Mouse (Mus musculus) kidney, adult 11 months (tissue): Measurements from ENCODE around the gene Scai.
"Not testable (repeated sequence)": the region's sequence is repeated elsewhere in the genome, so short reads cannot be mapped to it uniquely, and the experiment has no call there.

Experiments used
- DNase-seq: peaks from one replicate; pipeline ENCODE4 v3.0.0; 2022

Gene Scai

DNA sequence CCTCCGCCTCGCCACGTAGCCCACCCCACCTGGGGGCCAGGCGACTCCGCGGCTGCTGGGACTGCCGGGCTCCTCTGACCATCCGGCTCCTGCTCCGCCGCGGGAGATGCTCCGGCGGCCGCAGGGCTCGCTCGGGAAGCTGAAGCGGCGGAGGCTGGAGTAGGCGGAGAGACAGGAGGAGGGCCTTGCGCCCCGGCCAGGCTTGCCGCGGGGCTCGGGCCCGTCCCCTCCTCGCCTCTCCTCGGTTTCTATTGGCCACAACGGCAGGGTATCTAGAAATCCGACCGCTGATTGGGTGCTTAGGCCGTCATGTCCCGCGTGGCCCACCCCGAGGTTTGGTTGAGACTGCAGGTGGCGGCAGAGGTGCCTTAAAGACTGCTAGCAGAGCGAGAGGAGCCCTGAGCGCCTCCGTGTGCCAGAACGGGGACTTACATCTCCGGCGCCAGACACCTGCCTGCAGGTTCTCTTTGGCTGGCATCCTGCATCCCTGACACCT is at the start of gene Scai:
TSS of gene Scai (minus strand) at position 174 of the 496 bp plus-strand sequence.
- DNase-seq: peak; percentile 99

DNA sequence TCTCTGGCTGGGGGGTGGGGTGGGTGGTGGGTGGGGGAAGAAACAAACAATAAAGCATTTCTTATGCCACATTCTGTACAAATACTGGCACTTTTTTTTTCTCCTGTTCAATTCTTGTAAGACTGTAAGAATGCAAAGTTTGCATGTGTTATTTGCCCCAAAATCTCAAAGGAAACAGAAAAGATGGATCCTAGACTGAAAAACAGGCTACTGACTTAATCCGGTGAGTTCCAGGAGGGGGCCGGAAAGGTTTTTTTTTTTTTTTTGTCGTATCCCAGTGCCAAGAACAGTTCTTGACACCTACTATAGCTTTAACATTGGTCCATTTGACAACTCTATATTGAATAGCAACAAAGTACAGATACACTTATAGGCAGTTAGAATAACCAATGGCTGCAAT is 36.2 kb upstream of the Scai start:
- no peak for DNase-seq

DNA sequence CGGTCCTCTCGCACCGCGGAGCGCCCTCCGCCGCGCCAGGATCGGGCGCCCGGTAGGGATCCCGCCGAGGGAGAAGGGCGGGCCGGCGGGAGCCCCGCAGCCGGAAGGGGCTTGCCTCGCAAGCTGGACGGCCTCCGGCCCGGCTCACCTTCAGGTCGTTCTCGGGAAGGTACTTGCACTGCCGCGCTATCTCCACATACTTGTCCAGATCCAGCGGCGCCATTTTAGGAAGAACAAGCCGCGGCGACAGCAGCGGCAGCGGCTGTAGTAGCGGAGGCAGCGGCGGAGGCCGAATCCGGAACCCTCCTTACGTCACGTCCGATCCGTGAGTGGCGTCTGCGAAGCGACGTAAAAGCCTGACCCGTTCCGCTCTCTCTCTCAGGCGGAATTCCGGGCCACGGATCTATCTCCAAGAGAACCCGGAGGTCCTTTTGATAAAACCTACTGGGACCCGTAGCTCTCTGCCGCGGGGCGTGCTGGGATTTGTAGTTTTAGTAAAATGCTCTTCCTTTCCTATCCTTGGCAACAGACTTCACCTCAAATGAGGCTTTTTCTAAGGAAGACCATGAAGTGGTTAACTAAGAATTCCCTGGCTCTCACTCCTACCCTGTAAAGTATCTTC is 35.6 kb upstream of the Scai start, which contains the start of gene Ppp6c:
TSS of gene Ppp6c (minus strand) at position 433 of the 622 bp plus-strand sequence.
- peak; percentile 96 for DNase-seq

DNA sequence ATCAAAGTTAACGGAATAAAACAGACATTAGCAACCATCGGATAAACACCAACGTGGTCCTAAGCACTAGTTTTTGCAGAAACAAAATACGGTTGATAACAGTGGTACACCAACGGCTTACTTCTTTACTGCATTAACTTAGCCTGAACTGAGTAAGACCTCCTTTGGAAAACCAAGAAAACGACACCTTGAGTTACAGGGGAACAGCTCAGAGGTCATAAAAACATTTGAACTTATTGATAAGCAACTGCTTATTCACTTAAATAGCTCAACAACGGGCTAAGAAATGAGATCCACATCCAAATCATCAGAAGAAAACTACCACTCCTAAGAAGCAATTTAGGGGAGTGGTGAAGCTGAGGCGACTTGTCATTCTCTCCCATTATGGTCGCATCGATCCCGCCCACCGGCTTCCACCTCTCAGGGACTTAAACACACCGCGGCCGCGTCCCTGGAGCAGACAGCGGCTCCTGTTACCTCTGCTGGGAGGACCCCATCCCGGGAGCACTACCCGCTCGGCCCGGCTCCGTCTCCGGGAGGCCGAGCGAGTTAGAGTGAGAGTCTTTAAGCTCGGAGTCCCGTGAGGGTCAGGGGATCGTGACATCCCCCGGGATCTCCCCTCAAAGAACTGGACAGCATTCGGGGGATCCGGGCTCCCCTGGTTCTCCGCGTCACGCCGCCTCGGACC is 34.9 kb upstream of the Scai start:
- DNase-seq: not testable (repeated sequence)

DNA sequence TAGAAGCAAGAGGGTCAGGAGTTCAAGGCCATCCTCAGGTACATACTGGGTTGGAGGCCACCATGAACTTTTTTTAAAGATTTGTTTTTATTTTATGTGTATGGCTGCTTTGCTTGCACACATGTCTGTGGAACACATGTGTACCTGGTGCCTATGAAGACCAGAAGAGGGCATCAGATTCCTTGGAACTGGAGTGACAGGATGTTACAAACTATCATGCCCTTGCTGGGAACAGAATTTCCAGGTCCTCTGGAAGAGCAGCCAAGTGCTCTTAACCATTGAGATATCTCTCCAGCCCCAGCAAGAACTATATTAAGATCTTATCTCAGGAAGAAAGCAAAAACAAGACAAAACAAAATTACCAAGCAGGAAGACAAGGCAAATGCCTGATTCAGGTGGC is 34.1 kb upstream of the Scai start:
- DNase-seq: no peak

DNA sequence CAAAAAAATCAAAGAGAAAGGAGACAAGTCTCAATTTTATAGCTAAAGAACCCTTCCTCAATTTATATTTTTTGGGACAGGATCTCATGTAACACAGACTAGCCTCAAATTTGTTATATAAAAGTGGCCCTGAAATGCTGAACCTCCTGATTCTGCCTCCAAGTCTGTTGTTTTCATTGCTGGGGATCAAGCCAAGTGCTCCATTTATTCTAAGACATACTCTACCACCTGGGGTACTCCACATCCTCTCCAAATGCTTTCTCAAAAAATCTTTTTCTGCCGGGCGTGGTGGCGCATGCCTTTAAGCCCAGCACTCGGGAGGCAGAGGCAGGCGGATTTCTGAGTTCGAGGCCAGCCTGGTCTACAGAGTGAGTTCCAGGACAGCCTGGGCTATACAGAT is 29.5 kb upstream of the Scai start:
- DNase-seq: no peak

DNA sequence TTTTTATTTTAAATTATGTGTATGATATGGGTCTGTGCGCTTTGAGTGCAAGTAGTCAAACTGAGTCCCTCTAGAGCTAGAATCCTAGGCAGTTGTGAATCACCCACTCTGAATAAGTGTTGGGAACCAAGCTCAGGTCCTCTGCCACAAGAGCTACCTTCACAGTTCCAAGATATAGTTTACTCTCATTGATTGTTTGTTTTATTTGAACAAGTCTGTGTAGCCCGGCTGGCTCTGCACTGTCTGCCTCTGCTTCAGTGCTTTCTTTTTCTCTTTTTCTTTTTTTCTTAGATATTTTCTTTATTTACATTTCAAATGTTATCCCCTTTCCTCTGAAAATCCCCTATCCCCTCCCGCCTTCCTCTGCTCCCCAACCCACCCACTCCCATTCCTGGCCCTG is 28.5 kb upstream of the Scai start:
- no peak for DNase-seq

DNA sequence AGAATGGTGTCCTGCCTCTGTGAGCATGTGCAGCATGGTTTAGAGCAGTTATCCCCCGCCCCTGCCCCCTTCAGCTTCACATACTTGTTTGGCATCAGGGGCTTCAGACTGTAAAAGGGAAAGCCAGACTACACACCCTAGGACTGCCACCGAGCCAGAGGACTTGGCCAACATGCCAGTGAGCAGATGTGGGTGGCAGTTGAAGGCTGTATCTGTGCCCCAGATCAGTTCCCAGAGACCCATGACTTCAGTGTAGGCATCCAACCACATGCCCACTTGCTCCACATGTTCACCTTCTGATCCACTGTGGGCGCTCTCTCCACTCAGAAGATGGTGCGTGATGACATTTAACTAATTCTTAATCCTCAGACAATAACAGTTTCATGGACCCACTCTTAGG is 26.6 kb upstream of the Scai start:
- no peak for DNase-seq

DNA sequence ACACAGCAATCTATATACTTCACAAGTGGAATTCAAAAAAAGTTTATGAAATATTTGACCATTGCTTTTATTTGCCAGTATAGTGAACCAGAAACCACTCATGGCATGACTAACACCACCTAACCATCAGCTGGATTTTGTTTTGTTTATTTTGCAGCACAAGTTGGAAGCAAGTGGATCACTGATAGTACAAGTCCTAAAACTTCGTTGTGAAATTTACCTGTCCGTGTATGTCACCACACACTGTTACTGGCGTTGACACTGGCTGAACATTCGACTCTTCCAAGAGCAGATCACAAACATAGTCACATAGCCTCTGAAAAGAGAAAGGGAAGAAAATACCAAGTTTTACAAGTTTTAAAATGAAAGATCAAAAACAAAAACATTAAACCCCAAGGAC is 20.2 kb upstream of the Scai start:
- no peak for DNase-seq

DNA sequence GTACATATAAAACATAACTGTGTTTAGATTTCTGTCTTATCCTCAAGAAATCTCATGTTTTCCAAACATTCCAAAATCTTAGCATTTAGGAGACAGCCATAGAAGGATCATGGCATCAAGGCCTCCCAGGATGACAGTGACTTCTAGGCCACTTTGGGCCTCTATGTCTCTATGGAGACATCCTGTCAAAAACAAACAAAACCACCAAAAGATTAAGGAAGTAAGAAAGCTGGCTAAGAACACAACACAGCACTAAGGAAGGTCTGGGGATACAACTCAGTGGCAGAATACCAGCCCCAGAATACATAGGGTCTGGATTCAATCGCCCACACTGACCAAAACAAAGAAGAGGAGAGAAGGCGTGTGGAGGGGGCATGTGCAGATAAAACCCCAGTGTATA is 12.8 kb upstream of the Scai start:
- no peak for DNase-seq

DNA sequence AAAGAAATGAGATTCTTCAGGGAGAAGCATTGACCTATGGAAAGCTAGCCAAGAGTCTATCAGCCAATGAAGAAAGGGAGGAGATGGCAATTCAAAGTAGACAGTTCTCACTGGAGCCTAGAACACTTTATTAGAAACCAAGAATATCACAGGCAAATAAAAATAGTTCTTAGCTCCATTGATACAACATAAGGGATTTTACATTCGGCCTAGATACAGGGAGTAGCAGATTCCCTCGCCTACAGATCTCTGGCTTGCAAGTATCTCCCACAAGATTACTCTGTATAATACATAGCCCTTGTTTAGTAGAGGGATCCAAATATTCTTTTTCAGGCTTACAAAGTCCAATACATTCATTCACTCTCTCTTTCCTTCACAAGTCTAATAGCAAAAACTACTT is 4.3 kb upstream of the Scai start:
- DNase-seq: no peak

DNA sequence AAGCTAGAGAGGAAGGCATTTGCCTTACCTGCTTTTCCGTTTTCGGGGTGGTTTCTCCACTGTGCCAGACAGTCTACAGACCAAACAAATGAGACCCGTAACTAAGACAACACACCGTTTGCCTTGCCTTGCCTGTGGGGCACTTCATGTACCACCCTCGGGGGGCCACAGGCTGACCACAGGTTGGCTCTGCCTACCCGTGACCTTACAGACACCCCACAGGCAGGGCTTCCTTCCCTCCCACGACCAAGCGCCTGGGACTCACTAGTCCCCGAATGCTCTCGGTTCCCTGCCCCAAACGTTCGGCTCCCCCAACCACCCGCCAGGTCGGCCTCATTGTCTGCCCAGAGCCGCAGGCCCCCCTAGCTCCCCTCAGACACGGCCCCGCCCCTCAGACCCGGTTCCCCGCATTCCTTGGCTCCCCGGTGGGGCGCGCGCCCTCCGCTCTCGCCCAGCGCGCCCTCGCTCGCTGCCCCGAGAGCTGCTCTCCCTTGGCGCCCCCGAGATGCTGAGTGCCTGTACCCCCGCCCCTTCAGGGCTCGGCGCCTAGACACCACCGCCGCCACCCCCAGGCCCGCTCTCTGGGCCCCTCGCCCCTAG is 473 bp downstream of the Scai start:
- no peak for DNase-seq

DNA sequence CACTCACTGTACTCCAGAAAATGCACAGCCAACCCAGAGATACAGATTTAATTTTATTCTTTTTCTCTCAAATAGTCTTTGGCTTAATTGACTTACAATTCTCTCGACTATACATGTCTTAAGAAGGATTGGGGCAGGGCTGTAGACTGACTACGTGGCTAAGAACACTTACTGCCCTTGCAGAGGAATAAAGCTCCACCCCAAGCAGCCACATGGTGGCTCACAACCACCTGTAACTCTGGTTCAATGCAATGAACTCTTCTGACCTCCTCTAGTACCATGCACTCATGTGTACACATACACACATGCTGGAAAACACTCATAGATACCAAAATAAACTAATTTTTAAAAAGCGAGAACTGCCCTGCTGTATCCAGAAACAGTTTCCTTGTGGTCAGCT is 4.6 kb downstream of the Scai start:
- no peak for DNase-seq

DNA sequence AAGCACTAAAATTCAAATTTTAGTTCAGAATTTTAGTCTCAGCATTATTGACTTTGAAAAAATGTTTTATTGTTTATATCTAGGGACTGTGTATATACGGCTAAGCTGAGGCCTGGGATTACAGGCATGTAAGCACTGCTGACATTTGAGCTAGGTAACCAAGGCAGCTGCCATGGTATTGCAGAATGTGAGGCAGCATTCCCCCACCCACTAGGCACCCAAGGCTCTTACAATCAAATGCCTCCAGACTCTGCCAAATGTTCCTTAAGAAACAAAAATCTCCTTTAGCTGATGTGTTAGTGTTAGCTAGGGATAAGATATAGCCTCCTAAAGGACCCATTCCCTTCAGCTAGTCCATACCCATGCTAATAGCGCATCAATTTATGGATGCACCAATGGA is 6.9 kb downstream of the Scai start:
- no peak for DNase-seq

DNA sequence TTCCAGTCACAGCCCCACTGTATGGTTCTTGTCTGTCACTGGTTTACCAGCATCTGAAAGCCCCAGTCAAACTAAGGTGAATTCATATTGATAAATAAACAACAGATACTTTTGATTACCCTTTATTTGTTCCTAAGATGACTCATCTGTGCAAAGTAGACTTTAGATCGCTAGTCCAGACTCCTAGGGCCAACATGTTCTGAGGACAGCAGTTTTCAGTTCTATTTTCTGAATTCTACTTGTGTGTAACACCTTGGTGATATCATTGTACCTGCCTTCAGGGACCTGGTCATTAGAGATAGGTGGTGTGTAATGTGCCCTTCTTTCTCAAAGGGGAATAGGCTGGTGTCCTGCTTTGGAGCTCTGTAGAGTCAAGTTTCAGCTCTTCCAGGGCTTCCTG is 29.5 kb downstream of the Scai start:
- DNase-seq: no peak

DNA sequence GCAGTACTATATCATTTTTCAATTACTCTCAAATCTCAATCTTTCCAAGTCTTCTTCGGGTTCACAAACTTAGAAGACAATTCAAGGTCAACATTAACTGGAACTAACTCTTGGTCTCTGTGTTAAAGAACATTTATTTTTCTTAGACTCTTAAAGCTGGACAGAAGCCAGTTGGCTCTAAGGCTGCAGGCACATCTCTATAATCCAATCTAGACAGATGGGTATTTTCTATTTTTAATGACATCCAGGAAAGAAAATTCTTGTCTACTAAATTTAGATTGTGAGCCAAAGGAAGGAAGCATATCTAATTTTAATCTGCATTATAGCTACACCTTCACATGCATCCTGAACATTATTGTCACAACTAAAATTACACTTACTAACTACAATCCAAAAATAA is 32.6 kb downstream of the Scai start:
- no peak for DNase-seq

DNA sequence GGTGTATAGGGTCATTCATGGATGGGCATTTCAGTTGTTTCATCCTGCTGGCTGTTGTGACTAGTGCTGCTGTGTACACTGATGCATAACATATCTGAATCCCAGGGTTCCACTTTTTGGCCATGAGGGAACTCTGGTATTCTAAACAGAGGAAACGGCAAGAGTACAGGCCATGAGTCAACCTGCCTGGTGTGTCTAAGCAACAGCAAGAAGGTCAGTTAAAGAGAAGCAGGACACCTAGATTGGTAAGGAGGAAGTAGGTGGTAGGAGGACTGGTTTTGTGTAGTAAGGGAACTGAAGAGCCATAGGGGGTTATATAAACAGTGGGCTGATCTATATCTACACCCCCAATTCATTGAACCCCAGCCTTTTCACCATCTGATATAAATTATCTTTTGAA is 33.7 kb downstream of the Scai start:
- DNase-seq: no peak

DNA sequence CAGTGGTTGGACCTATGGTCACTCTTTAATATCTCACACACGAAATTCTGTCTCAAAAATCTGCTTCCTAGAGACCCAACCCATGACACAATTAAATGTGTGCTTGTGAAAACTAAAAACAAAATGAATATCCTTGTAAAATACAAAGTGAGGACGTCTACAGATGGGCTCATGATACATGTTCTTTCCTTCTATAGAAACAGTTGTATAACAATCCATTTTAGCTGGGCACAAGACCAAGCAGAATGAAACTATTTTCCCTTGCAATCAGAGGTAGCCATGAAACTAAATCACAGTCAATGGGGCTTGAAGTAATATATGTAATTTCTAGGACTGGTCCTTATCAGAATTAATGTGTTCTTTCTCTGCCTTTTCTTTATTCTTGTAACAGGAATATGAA is 39.6 kb downstream of the Scai start:
- DNase-seq: no peak

DNA sequence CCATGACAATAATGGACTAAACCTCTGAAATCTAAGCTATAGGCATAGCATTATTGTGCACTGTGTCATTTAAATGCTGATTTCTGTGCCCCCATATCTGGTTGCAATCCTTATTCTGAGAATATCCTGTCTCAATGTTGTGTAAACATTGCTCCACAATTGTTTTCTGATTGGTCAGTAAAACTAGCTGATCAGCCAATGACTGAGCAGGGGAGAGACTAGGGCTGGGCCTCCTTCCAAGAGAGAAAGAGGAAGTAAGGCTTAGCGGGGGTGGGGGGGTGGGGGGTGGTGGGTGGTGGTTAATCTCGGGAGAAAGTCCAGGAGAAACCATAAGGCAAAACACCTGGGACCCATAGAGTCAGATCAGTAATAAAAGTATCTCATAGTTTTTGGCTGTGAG is 42.5 kb downstream of the Scai start:
- DNase-seq: no peak

DNA sequence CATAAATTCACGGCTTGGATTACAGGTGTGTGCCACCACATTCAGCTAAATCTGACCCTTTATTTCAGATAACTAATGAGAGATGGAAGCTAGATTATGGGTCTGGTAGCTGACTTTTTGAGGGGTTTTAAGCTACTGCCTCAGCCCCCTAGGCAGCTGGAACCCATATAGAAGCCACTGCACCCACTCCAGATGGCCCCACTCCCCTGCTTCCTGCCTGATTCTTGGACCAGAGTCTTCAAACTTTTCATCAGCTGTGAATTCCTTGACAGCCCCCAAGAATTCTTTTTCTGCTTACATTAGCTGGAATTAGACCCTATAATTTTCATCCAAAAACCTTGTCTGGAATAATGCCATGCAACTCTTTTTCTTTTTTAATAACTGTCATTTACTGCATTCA is 44.1 kb downstream of the Scai start:
- no peak for DNase-seq

DNA sequence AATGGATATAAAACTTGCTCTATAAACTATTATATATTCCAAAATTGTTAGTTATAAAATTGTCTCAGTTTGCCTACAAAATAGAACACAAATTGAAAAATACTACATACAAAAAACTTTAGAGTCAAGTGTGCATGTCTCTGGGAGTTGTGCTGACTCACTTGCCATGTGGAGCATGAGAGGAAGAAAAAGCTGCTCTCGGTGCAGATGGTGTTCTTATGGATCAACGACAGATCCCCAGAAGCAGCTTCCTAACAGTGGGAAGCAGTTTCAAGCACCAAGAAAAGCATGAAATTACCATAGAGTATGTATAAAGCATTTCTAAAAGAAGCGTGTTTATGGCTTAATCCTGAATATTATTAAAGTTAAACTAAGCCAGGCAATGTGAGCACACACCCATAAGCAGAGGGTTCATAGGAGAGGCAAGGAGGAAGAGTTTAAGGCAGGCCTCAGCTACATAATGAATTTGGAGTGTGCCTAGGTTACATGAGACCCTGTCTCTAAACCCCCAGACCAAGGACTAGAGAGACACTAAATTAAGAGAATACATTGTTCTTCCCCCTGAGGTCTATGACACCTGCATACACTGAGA is 48.1 kb downstream of the Scai start:
- no peak for DNase-seq

DNA sequence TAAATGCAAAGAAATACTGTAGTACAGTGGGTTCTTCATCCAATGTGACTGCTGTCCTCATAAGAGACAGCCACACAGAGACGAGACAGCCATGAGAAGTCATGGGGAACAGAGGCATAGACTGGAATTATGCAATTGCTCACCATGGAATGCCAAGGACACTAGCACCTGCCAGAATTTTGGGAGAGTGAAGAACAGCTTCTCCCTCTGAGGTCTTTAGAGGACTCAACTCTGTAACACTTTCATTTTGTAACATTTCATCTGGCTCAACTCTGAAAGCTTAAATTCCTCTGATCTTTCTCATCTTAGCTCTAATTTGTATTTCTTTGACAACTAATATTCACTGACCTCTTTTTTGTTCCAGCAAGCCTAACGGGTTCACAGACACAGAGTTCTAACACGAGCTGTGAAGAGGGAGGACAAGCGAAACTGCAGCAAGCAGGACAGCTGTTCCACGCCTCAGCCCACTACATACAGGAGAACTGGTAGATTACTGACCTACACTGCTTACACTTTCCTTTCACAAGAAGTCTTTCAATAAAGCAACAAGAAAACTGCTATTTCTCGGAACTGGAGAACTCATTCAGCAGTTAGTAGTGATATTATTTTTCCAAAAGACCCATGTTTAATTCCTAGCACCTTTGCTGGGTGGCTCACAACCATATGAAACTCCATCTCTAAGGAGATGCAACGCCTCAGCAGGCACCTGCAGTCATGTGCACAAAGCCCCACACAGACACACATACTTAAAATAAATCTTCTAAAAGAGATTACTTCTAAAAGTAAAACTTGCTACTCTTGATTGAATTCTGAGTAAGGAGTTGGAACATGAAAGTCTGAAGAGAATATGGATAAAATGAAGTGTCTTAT is 49.7 kb downstream of the Scai start:
- DNase-seq: no peak
